Mouse (Mus musculus) erythroblast, embryonic 14.5 days (primary cell): ENCODE measurements around the gene Ndufa13.

Source experiments
- GATA1 ChIP-seq: IDR thresholded peaks from 2 replicates; pipeline ENCODE4 v1.6.1; 2012; ENCODE audit warnings: low read length, inconsistent platforms, mixed read lengths
- TAL1 ChIP-seq: IDR thresholded peaks from 3 replicates; pipeline ENCODE4 v1.6.1; 2012; ENCODE audit warnings: low read length, inconsistent platforms, mixed read lengths

DNA sequence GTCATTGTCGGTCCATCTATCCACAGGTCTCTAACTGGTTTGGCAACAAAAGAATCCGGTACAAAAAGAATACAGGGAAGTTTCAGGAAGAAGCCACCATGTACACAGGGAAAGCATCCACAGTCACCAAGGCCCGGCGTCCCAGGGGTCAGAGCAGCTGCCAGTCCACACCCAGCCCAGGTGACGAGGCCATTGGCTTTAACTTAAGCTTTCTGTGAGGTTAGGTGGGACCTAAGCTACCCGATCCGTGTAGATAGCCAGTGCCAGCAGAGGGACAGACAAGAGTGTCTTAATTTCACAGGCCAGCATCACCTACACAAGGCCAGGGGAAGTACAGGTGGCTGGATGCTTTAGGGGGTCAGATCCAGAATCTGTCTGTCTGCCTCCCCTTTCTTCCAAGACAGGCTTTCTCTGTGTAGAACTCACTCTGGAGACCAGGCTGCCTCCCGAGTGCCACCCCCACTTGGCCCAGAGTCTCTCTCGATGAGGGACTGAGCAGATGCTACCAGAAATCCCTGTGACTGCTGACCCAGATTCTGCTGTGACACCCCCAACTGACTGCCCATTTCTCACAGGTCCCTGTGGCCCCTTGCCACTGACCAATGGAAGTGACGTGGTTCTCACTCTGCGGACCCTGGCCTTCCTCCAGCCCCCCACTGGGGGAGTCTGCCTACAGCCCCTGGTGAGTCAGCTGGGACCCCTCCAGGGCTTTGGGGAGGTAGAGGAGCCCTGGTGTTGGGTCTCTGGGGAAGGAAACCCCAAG, 32.2 kb downstream of the Ndufa13 start:
- TF ChIP-seq TAL1 (no peak), GATA1 (no peak)
